Mouse (Mus musculus): ENCODE measurements around the gene Tuba8. TPM values are rescaled to one million over a fixed set of nuclear protein-coding genes. Genes with fewer than 3 reads are reported as not detected.

The Tuba8 gene
- not detected for polyA plus RNA-seq (2017; shearing (Covaris generic))

DNA sequence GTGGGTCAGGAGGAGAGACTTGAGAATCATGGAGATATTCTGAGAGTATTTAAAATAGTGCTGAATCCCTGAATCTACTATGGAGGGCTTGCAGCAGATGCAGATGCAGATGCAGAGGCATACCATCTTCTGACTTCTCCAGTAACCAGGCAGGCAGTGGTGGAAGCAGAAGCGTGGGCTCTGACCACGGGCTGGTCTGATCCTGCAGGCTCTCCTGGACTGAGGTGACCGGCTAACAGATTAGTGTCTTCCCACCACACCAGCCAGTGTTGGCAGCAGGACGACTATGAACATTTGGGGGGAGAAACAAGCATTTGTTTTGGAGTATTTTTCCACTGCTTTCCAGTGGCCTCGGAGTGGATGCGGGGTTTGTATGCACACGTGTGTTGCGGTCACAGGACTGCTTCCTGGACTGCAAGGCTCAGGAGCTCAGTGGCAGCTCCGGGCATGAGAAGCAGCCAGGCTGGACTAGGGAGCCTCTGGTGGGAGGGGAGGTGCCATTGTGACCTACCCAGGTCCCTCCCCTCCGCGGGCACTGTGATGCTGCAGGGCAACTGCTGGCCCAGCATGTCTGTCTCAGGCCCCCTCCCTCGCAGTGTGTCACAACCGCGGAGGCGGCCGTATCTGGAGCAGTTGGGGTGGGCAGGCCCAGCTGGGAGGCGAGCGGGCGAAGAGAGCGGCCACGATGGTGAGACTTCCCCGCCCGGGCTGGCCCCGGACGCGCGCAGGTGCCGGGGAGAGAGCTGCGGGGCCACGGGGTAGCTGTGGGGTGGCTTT is at the start of gene Tuba8:
TSS of gene Tuba8 (plus strand) at position 548 of the 777 bp plus-strand sequence.

DNA sequence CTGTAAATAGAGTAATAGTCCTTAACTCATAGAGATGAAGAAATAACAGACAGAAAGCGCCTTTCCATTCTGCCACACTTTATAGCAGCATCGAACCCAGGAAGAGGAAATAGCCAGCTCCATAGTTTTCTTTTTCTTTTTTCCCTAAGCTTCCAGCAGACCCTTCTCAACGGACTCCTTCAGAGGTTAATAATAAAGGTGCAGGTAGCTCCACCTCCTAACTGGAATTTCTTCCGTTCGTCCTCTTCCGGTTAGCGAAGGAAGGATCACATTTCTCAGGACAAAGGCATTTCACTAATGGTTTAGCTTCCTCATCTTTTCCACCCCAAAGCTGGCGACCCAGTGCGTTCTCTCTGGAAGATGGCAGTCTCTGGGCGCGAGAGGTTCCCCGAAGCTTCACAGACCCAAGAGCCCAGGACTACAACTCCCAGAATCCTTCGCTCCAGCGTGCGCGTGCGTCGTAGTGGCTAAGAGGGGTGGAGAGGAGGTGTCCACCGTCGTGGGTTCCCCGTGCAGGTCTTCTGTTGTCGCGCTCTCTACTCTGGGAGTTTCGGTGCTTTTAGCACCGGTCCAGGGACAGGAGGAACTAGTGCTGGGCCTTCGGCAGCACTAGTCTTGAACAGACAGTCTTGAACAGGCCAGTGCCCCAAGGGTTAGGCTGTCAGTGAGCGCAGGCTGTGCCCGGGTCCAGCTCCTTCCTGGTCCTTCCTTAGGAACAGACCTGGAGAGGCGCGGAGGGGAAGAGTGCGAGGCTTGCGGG is 26.9 kb upstream of the Tuba8 start, which contains the start of gene Pex26:
TSS of gene Pex26 (plus strand) at position 254 of the 760 bp plus-strand sequence.

DNA sequence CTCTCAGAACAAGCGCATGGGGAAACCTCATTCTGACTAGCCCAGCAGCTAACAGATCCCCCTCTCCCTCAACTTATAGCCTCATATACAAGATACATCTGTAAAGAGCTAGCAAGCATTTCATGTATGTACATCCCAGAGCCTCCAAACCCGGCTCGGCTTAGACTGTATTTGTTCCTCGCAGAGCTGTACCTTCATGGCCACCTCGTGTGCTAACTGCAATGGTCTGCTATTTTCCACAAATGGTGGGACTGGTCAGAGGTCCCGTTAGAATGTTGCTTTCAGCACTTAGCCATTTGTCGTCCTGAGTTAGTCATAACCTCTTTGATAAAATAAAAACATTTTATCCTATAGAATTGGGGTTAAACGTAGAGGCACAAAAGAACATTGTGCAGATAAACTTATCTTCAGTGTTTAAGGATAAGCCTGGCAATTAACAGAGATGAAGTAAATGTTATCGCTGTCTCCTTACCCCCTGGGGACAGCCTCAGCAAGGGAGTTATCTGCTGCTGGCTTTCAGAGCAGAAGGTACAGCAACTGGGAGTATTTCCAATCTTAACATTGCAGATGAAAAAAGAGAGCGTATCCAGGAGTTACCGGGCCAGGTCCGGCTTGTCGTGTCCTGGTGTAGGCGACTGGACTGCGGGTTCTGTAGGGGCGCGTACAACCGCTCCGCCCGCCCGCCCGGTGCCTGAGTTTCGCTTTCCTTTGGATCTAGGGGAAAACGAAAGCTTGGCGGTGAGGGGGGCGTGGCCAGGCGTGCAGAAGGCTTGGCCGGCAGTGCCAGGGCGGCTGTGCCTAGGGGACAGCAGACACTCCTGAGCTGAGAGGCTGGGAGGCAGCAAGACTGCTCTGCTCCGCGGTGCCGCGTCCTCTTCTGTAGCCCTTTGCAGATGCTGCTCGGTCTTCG is 34.9 kb downstream of the Tuba8 start, which contains the start of gene Usp18:
TSS of gene Usp18 (plus strand) at position 780 of the 910 bp plus-strand sequence.

Other genes with a start within 250 kb of the Tuba8 start
- gene Mical3, start 79.7 kb upstream of the Tuba8 start, polyA plus RNA-seq (2017; shearing (Covaris generic)), result 1.2 TPM
- gene Pex26, start 27.0 kb upstream of the Tuba8 start, polyA plus RNA-seq (2017; shearing (Covaris generic)), result 3.9 TPM
- 40.0 TPM for gene Usp18, start 35.2 kb downstream of the Tuba8 start, polyA plus RNA-seq (2017; shearing (Covaris generic))
- not detected for gene Slc6a13, start 89.5 kb downstream of the Tuba8 start, polyA plus RNA-seq (2017; shearing (Covaris generic))
- not detected for gene Slc6a12, start 132.4 kb downstream of the Tuba8 start, polyA plus RNA-seq (2017; shearing (Covaris generic))